Mouse (Mus musculus): ENCODE data around the gene Tnfaip2. TPM values are rescaled to one million over a fixed set of nuclear protein-coding genes. Genes with fewer than 3 reads are reported as not detected.
A peak's percentile ranks its signal among the peaks of the same experiment; 100 is the strongest.

Tnfaip2 gene
- polyA plus RNA-seq, 1 experiment from 2014 or later: 17.0 TPM

- H3K4me3 ChIP-seq (ENCODE audit: low read depth, low read length): no peak overlapping the region
- no peak for ATAC-seq
- TF ChIP-seq CTCF (IDR thresholded peaks at IDR 0.05) (no peak), EP300 (IDR thresholded peaks at IDR 0.05) (no peak)
- WGBS: 72% methylated on average over 3 of the region's 3 CpGs
- H3K27me3 ChIP-seq (replicated peaks; ENCODE audit: insufficient read depth, low read length): no peaks in the 10 kb centered on the region
- no peaks in the 10 kb centered on the region for H3K36me3 ChIP-seq (ENCODE audit: insufficient read depth, low read length)
- H3K4me2 ChIP-seq (replicated peaks; ENCODE audit: low read depth, low read length): no peak overlapping the region
- H3K4me1 ChIP-seq (ENCODE audit: insufficient read depth, low read depth, low read length): no peaks in the 10 kb centered on the region; the same call in 1 of the 2 replicates
- H3K9me3 ChIP-seq (ENCODE audit: low read length): no peaks in the 10 kb centered on the region
- H3K27ac ChIP-seq (ENCODE audit: low read length): peak overlapping the region; percentile 68
- no peak for DNase-seq (ENCODE audit: low spot score)
- no peak overlapping the region for H3K9ac ChIP-seq (replicated peaks; ENCODE audit: low read depth)
These were observed 6.1 kb upstream of the Tnfaip2 start for GRCm38 (mm10) chr12:111436170-111436569.

GRCm38 (mm10) chr12:111436640-111437039 is 5.6 kb upstream of the Tnfaip2 start:
- Histone ChIP-seq H3K9ac (replicated peaks; ENCODE audit: low read depth) (no peak overlapping the region), H3K36me3 (ENCODE audit: insufficient read depth, low read length) (no peaks in the 10 kb centered on the region), H3K27ac (ENCODE audit: low read length) (peak overlapping the region; percentile 68), H3K9me3 (ENCODE audit: low read length) (no peaks in the 10 kb centered on the region), H3K4me1 (ENCODE audit: insufficient read depth, low read depth, low read length) (no peaks in the 10 kb centered on the region; the same call in 1 of the 2 replicates), H3K4me2 (replicated peaks; ENCODE audit: low read depth, low read length) (no peak overlapping the region), H3K27me3 (replicated peaks; ENCODE audit: insufficient read depth, low read length) (no peaks in the 10 kb centered on the region), H3K4me3 (ENCODE audit: low read depth, low read length) (no peak overlapping the region)
- ATAC-seq: peak; percentile 79
- TF ChIP-seq EP300 (IDR thresholded peaks at IDR 0.05): 0 out of 2 replicates have a peak, but pooled peaks have one; percentile 5
- TF ChIP-seq CTCF (IDR thresholded peaks at IDR 0.05): no peak
- peak; percentile 92 for DNase-seq (ENCODE audit: low spot score)
- 39% methylated on average over 8 of the region's 8 CpGs for WGBS

- H3K27ac ChIP-seq (ENCODE audit: low read length): peak overlapping the region; percentile 68
- ATAC-seq: 0 out of 2 replicates have a peak, but pooled peaks have one; percentile 4
- H3K36me3 ChIP-seq (ENCODE audit: insufficient read depth, low read length): no peaks in the 10 kb centered on the region
- peak; percentile 44 for DNase-seq (ENCODE audit: low spot score)
- no peak overlapping the region for H3K4me3 ChIP-seq (ENCODE audit: low read depth, low read length)
- TF ChIP-seq CTCF (IDR thresholded peaks at IDR 0.05) (no peak), EP300 (IDR thresholded peaks at IDR 0.05) (0 out of 2 replicates have a peak, but pooled peaks have one; percentile 2)
- WGBS: 49% methylated on average over 5 of the region's 5 CpGs
- H3K4me2 ChIP-seq (replicated peaks; ENCODE audit: low read depth, low read length): no peak overlapping the region
- no peak overlapping the region for H3K9ac ChIP-seq (replicated peaks; ENCODE audit: low read depth)
- H3K4me1 ChIP-seq (ENCODE audit: insufficient read depth, low read depth, low read length): peaks cover 6% of the 10 kb centered on the region; the same call in 1 of the 2 replicates
- H3K9me3 ChIP-seq (ENCODE audit: low read length): no peaks in the 10 kb centered on the region
- H3K27me3 ChIP-seq (replicated peaks; ENCODE audit: insufficient read depth, low read length): no peaks in the 10 kb centered on the region
These were observed 4.9 kb upstream of the Tnfaip2 start for GRCm38 (mm10) chr12:111437222-111437900.

GRCm38 (mm10) chr12:111438850-111439249 is 3.4 kb upstream of the Tnfaip2 start:
- DNase-seq (ENCODE audit: low spot score): no peak
- no peak overlapping the region for H3K27ac ChIP-seq (ENCODE audit: low read length)
- peaks cover 11% of the 10 kb centered on the region; the same call in 1 of the 2 replicates for H3K4me1 ChIP-seq (ENCODE audit: insufficient read depth, low read depth, low read length)
- H3K36me3 ChIP-seq (ENCODE audit: insufficient read depth, low read length): no peaks in the 10 kb centered on the region
- no peaks in the 10 kb centered on the region for H3K9me3 ChIP-seq (ENCODE audit: low read length)
- H3K4me3 ChIP-seq (ENCODE audit: low read depth, low read length): no peak overlapping the region
- no peak for ATAC-seq
- no peak overlapping the region for H3K4me2 ChIP-seq (replicated peaks; ENCODE audit: low read depth, low read length)
- H3K27me3 ChIP-seq (replicated peaks; ENCODE audit: insufficient read depth, low read length): peaks cover 11% of the 10 kb centered on the region; the same call in 1 of the 2 replicates
- H3K9ac ChIP-seq (replicated peaks; ENCODE audit: low read depth): no peak overlapping the region
- 81% methylated on average over 6 of the region's 6 CpGs for WGBS
- no peak for TF ChIP-seq EP300 (IDR thresholded peaks at IDR 0.05)
- no peak for TF ChIP-seq CTCF (IDR thresholded peaks at IDR 0.05)

- 78% methylated on average over 9 of the region's 9 CpGs for WGBS
- peaks cover 28% of the 10 kb centered on the region for H3K27me3 ChIP-seq (replicated peaks; ENCODE audit: insufficient read depth, low read length)
These were observed 1.4 kb upstream of the Tnfaip2 start for GRCm38 (mm10) chr12:111440701-111441373.

GRCm38 (mm10) chr12:111441523-111441922 is 746 bp upstream of the Tnfaip2 start:
- peak; percentile 44 for DNase-seq (ENCODE audit: low spot score)
- peaks cover 14% of the 10 kb centered on the region; the same call in 1 of the 2 replicates for H3K4me1 ChIP-seq (ENCODE audit: insufficient read depth, low read depth, low read length)
- peak overlapping the region; percentile 65; the same call in 1 of the 2 replicates for H3K4me2 ChIP-seq (replicated peaks; ENCODE audit: low read depth, low read length)
- H3K36me3 ChIP-seq (ENCODE audit: insufficient read depth, low read length): no peaks in the 10 kb centered on the region
- H3K27me3 ChIP-seq (replicated peaks; ENCODE audit: insufficient read depth, low read length): peaks cover 34% of the 10 kb centered on the region
- TF ChIP-seq CTCF (IDR thresholded peaks at IDR 0.05) (no peak), EP300 (IDR thresholded peaks at IDR 0.05) (no peak)
- WGBS: 60% methylated on average over 3 of the region's 3 CpGs
- H3K9ac ChIP-seq (replicated peaks; ENCODE audit: low read depth): no peak overlapping the region
- no peaks in the 10 kb centered on the region for H3K9me3 ChIP-seq (ENCODE audit: low read length)
- no peak overlapping the region for H3K27ac ChIP-seq (ENCODE audit: low read length)
- ATAC-seq: no peak
- no peak overlapping the region for H3K4me3 ChIP-seq (ENCODE audit: low read depth, low read length)

More at GRCm38 (mm10) chr12:111440701-111441373, 1.4 kb upstream of the Tnfaip2 start:
- H3K4me2 ChIP-seq (replicated peaks; ENCODE audit: low read depth, low read length): no peak overlapping the region
- H3K36me3 ChIP-seq (ENCODE audit: insufficient read depth, low read length): no peaks in the 10 kb centered on the region
- no peak for DNase-seq (ENCODE audit: low spot score)
- H3K4me1 ChIP-seq (ENCODE audit: insufficient read depth, low read depth, low read length): peaks cover 14% of the 10 kb centered on the region; the same call in 1 of the 2 replicates
- no peaks in the 10 kb centered on the region for H3K9me3 ChIP-seq (ENCODE audit: low read length)
- no peak overlapping the region for H3K4me3 ChIP-seq (ENCODE audit: low read depth, low read length)
- TF ChIP-seq CTCF (IDR thresholded peaks at IDR 0.05) (no peak), EP300 (IDR thresholded peaks at IDR 0.05) (no peak)
- no peak overlapping the region for H3K27ac ChIP-seq (ENCODE audit: low read length)
- ATAC-seq: no peak
- H3K9ac ChIP-seq (replicated peaks; ENCODE audit: low read depth): no peak overlapping the region

Measured in lung, postnatal 0 days (tissue).